Mouse (Mus musculus) MEL (cell line): ENCODE measurements around the gene Ccdc194. TPM values are rescaled to one million over a fixed set of nuclear protein-coding genes. Genes with fewer than 3 reads are reported as not detected.

Experiments
- DNase-seq: peaks from one replicate; pipeline ENCODE4 v3.0.0; 2011; ENCODE audit warnings: low read depth, low spot score
- H3K27ac ChIP-seq: 2 replicates; pipeline ENCODE4 v1.5.1; 2012; ENCODE audit warnings: low read depth, mild to moderate bottlenecking, control low read depth, low read length, moderate library complexity; ENCODE audit not compliant: control insufficient read depth
- H3K27me3 ChIP-seq, 2 experiments: fragments of 150-350 bp in 1 of 2; sonication (generic) in 1 of 2; 2 replicates each; pipeline ENCODE4 v1.6.1; 2012; ENCODE audit warnings: low read length in 2 of 2, mild to moderate bottlenecking in 2 of 2, improper control_type of control experiment in 1 of 2, moderate library complexity in 1 of 2; ENCODE audit not compliant: insufficient read depth in 2 of 2, control insufficient read depth in 1 of 2
- H3K36me3 ChIP-seq, 2 experiments: 2 replicates each; pipeline ENCODE4 v1.6.1; 2012 to 2014; ENCODE audit warnings: low read length in 2 of 2, improper control_type of control experiment in 1 of 2, inconsistent platforms in 1 of 2, mild to moderate bottlenecking in 1 of 2; ENCODE audit not compliant: insufficient read depth in 2 of 2, control insufficient read depth in 1 of 2
- H3K4me1 ChIP-seq, 2 experiments: fragments of 150-350 bp in 1 of 2; sonication (generic) in 1 of 2; 2 replicates each; pipeline ENCODE4 v1.6.1; 2012; ENCODE audit warnings: low read length in 2 of 2, improper control_type of control experiment in 1 of 2, mild to moderate bottlenecking in 1 of 2; ENCODE audit not compliant: insufficient read depth in 2 of 2, control insufficient read depth in 1 of 2
- H3K4me3 ChIP-seq, 2 experiments: fragments of 150-350 bp in 1 of 2; sonication (generic) in 1 of 2; 2 replicates each; pipeline ENCODE4 v1.5.1; 2012; ENCODE audit warnings: low read depth in 2 of 2, low read length in 2 of 2, mild to moderate bottlenecking in 2 of 2, moderate library complexity in 2 of 2, control low read depth in 1 of 2, improper control_type of control experiment in 1 of 2; ENCODE audit not compliant: control insufficient read depth in 1 of 2, insufficient read depth in 1 of 2
- H3K79me2 ChIP-seq: 2 replicates; pipeline ENCODE4 v1.6.1; 2012; ENCODE audit warnings: mild to moderate bottlenecking, low read length, moderate library complexity; ENCODE audit not compliant: control insufficient read depth, poor library complexity, insufficient read depth
- H3K9ac ChIP-seq: 2 replicates; pipeline ENCODE4 v1.6.1; 2012; ENCODE audit warnings: low read depth, mild to moderate bottlenecking, control low read depth, low read length, moderate library complexity; ENCODE audit not compliant: control insufficient read depth, poor library complexity, severe bottlenecking
- H3K9me3 ChIP-seq: fragments of 150-350 bp; sonication (generic); replicated peaks from 2 replicates; pipeline ENCODE4 v1.6.1; 2012; ENCODE audit warnings: mild to moderate bottlenecking, low read length, improper control_type of control experiment, moderate library complexity; ENCODE audit not compliant: insufficient read depth
- BHLHE40 ChIP-seq: IDR thresholded peaks from 2 replicates; pipeline ENCODE4 v1.6.1; 2012; ENCODE audit warnings: low read depth, mild to moderate bottlenecking, inconsistent platforms, low read length, improper control_type of control experiment, borderline replicate concordance
- CHD2 ChIP-seq: IDR thresholded peaks from 2 replicates; pipeline ENCODE4 v1.6.1; 2011; ENCODE audit warnings: low read length, improper control_type of control experiment
- CTCF ChIP-seq, 3 experiments: IDR thresholded peaks in 2 of 3; conservative IDR thresholded peaks in 1 of 3; 2 replicates each; pipeline ENCODE4 v1.5.1; 2011 to 2012; ENCODE audit warnings: low read length in 3 of 3, low read depth in 2 of 3, mild to moderate bottlenecking in 2 of 3, improper control_type of control experiment in 1 of 3, inconsistent platforms in 1 of 3, mixed read lengths in 1 of 3, moderate library complexity in 1 of 3; ENCODE audit not compliant: control insufficient read depth in 1 of 3, insufficient read depth in 1 of 3, poor library complexity in 1 of 3, severe bottlenecking in 1 of 3
- ELF1 ChIP-seq: IDR thresholded peaks from 2 replicates; pipeline ENCODE4 v1.6.1; 2014; ENCODE audit warnings: low read depth, mild to moderate bottlenecking, inconsistent platforms, low read length, improper control_type of control experiment, moderate library complexity
- EP300 ChIP-seq, 2 experiments: IDR thresholded peaks; 2 replicates each; pipeline ENCODE4 v1.6.1; 2011; ENCODE audit warnings: improper control_type of control experiment in 2 of 2, low read length in 2 of 2, low read depth in 1 of 2, mild to moderate bottlenecking in 1 of 2
- ETS1 ChIP-seq: IDR thresholded peaks from 2 replicates; pipeline ENCODE4 v1.6.1; 2012; ENCODE audit warnings: low read depth, mild to moderate bottlenecking, inconsistent platforms, low read length, improper control_type of control experiment, moderate library complexity
- HCFC1 ChIP-seq: IDR thresholded peaks from 2 replicates; pipeline ENCODE4 v1.6.1; 2012; ENCODE audit warnings: low read depth, mild to moderate bottlenecking, inconsistent platforms, low read length, improper control_type of control experiment, moderate library complexity
- JUND ChIP-seq: IDR thresholded peaks from 2 replicates; pipeline ENCODE4 v1.6.1; 2011; ENCODE audit warnings: low read depth, mild to moderate bottlenecking, improper control_type of control experiment, low read length
- MAX ChIP-seq: IDR thresholded peaks from 2 replicates; pipeline ENCODE4 v1.6.1; 2011; ENCODE audit warnings: low read length, improper control_type of control experiment
- MAZ ChIP-seq: IDR thresholded peaks from 2 replicates; pipeline ENCODE4 v1.6.1; 2012; ENCODE audit warnings: low read depth, mild to moderate bottlenecking, inconsistent platforms, low read length, improper control_type of control experiment
- MEF2A ChIP-seq: IDR thresholded peaks from 2 replicates; pipeline ENCODE4 v1.6.1; 2014; ENCODE audit warnings: low read depth, mild to moderate bottlenecking, inconsistent platforms, low read length, improper control_type of control experiment; ENCODE audit not compliant: poor library complexity, insufficient replicate concordance, severe bottlenecking; ENCODE audit errors: extremely low read depth
- MXI1 ChIP-seq: IDR thresholded peaks from 2 replicates; pipeline ENCODE4 v1.6.1; 2011; ENCODE audit warnings: mild to moderate bottlenecking, low read depth, low read length, improper control_type of control experiment
- MYC ChIP-seq: IDR thresholded peaks from 2 replicates; pipeline ENCODE4 v1.6.1; 2011; ENCODE audit warnings: low read depth, mild to moderate bottlenecking, low read length, improper control_type of control experiment, moderate library complexity
- NELFE ChIP-seq: IDR thresholded peaks from 2 replicates; pipeline ENCODE4 v1.6.1; 2011; ENCODE audit warnings: low read depth, low read length, improper control_type of control experiment
- NRF1 ChIP-seq: IDR thresholded peaks from 2 replicates; pipeline ENCODE4 v1.6.1; 2014; ENCODE audit warnings: low read depth, mild to moderate bottlenecking, inconsistent platforms, low read length, improper control_type of control experiment, moderate library complexity; ENCODE audit not compliant: poor library complexity, insufficient read depth, severe bottlenecking
- POLR2A ChIP-seq, 2 experiments: IDR thresholded peaks; 2 replicates each; pipeline ENCODE4 v1.6.1; 2011 to 2012; ENCODE audit warnings: low read length in 2 of 2, mild to moderate bottlenecking in 2 of 2, control low read depth in 1 of 2, improper control_type of control experiment in 1 of 2, low read depth in 1 of 2, moderate library complexity in 1 of 2; ENCODE audit not compliant: control insufficient read depth in 1 of 2, insufficient read depth in 1 of 2, poor library complexity in 1 of 2
- POLR2AphosphoS2 ChIP-seq: IDR thresholded peaks from 2 replicates; pipeline ENCODE4 v1.6.1; 2011; ENCODE audit warnings: low read length, improper control_type of control experiment
- SIN3A ChIP-seq: IDR thresholded peaks from 2 replicates; pipeline ENCODE4 v1.6.1; 2012; ENCODE audit warnings: low read length, improper control_type of control experiment, inconsistent platforms
- TAL1 ChIP-seq: IDR thresholded peaks from 2 replicates; pipeline ENCODE4 v1.6.1; 2012; ENCODE audit warnings: mild to moderate bottlenecking, inconsistent platforms, low read length, moderate library complexity, mixed read lengths
- TBP ChIP-seq: IDR thresholded peaks from 2 replicates; pipeline ENCODE4 v1.8.0; 2011; ENCODE audit warnings: low read depth, low read length, improper control_type of control experiment
- TCF12 ChIP-seq: IDR thresholded peaks from 2 replicates; pipeline ENCODE4 v1.6.1; 2014; ENCODE audit warnings: low read depth, mild to moderate bottlenecking, inconsistent platforms, low read length, improper control_type of control experiment, moderate library complexity
- USF1 ChIP-seq: IDR thresholded peaks from 2 replicates; pipeline ENCODE4 v1.6.1; 2014; ENCODE audit warnings: low read depth, mild to moderate bottlenecking, inconsistent platforms, low read length, improper control_type of control experiment, moderate library complexity
- USF2 ChIP-seq, 2 experiments: IDR thresholded peaks; 2 replicates each; pipeline ENCODE4 v1.6.1; 2011 to 2012; ENCODE audit warnings: improper control_type of control experiment in 2 of 2, low read length in 2 of 2, borderline replicate concordance in 1 of 2, inconsistent platforms in 1 of 2, low read depth in 1 of 2, mild to moderate bottlenecking in 1 of 2; ENCODE audit not compliant: insufficient read depth in 1 of 2
- ZC3H11A ChIP-seq: IDR thresholded peaks from 2 replicates; pipeline ENCODE4 v1.6.1; 2012; ENCODE audit warnings: low read depth, mild to moderate bottlenecking, inconsistent platforms, low read length, improper control_type of control experiment
- ZMIZ1 ChIP-seq: IDR thresholded peaks from 2 replicates; pipeline ENCODE4 v1.6.1; 2012; ENCODE audit warnings: low read depth, mild to moderate bottlenecking, inconsistent platforms, low read length, improper control_type of control experiment, moderate library complexity
- ZNF384 ChIP-seq: IDR thresholded peaks from 2 replicates; pipeline ENCODE4 v1.6.1; 2012; ENCODE audit warnings: low read depth, mild to moderate bottlenecking, inconsistent platforms, low read length, improper control_type of control experiment
- polyA plus RNA-seq, 2 experiments: library from polyadenylated mRNA; stranded (reverse) in 1 of 2; unstranded in 1 of 2; fragments of >175 nt in 1 of 2; fragments of >200 nt in 1 of 2; gene quantifications; 2 replicates each; pipeline versions ENCODE4 v1.2.1 to v1.2.4; 2012; ENCODE audit warnings: low replicate concordance in 2 of 2, low read depth in 1 of 2; ENCODE audit not compliant: insufficient read length in 2 of 2, insufficient read depth in 1 of 2, missing spikeins in 1 of 2
- total RNA-seq: library from RNA; depleted of rRNA; stranded (reverse); fragments of 300-350 nt; gene quantifications from 2 replicates; pipeline ENCODE4 v1.2.3, GENCODE M21; 2012

Ccdc194 gene
- total and polyA plus RNA-seq, 3 experiments, result not detected

DNA sequence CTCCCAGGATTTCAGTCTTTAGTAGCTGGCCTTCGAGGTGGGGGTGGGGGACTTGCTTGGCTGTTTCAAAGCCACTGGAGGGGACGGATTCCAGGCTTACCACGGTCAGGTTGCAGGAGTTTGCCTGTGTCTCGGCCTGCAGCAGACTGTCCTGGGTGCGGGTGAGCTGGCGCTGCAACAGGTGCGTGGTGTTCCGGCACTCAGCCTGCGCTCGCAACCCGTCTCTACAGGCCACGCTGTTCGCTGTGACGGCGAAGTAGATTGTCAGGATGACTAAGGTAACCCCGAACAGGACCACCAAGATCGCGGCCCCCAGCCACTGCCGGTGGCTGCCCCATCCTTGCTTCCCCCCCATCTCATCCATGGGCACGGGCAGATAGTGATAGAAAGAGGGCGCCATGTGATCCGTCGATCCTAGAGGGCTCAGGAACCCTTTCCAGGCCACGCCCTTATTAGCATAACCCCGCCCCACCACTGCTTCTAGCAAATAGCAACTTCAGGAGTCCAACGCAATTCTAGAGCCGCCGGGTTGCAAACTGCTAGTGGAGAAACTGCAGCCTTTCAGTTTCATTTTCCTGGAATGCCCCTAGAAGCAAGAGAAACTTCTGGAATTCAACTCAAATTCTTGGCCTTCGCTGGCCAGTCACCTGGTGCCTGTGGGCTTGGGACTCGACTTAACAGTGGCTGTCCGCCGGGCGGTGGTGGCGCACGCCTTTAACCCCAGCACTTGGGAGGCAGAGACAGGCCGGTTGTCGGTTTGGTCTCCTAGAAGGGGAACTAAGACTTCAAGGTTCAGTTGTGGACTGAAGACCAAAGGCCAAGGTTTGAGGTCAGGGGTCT lies 11.7 kb upstream of the Ccdc194 start, which contains the start of gene Bst2:
TSS of gene Bst2 (minus strand) at position 429 of the 840 bp plus-strand sequence.
- Histone ChIP-seq H3K36me3 (peaks cover 0 to 7% of the 10 kb centered on the region in 2 experiments; a peak in 2 of 4 replicates), H3K27ac (peak within 1 kb of the TSS; percentile 62), H3K9ac (peak within 1 kb of the TSS; percentile 74), H3K4me1 (peaks cover 2 to 11% of the 10 kb centered on the region in 2 experiments; a peak in 2 of 4 replicates), H3K27me3 (no peaks in the 10 kb centered on the region), H3K9me3 (no peaks in the 10 kb centered on the region), H3K79me2 (peaks cover 1% of the 10 kb centered on the region), H3K4me3 (peak within 1 kb of the TSS; percentile 66 to 87)
- TF ChIP-seq ETS1, result peak; percentile 77
- no peak for TF ChIP-seq TAL1
- TF ChIP-seq ZMIZ1, result peak; percentile 51
- peak; percentile 10 to 22; a peak in 1 of 4 replicates for TF ChIP-seq EP300 (IDR thresholded peaks at IDR 0.05; ENCODE audit: low read depth in 1 of 2, low read length in 2 of 2)
- peak; percentile 82 for TF ChIP-seq MYC
- TF ChIP-seq JUND, result no peak
- TF ChIP-seq USF1, result peak; percentile 85
- TF ChIP-seq SIN3A, result peak; percentile 77; the same call in 1 of the 2 replicates
- peak; percentile 76 for TF ChIP-seq HCFC1
- TF ChIP-seq ZC3H11A, result 0 out of 2 replicates have a peak, but pooled peaks have one; percentile 13
- 0 out of 4 replicates have a peak, but pooled peaks of 1 of the 2 experiments have one; percentile 24 for TF ChIP-seq USF2 (IDR thresholded peaks at IDR 0.05; ENCODE audit: borderline replicate concordance in 1 of 2, insufficient read depth in 1 of 2, low read depth in 1 of 2, low read length in 2 of 2)
- TF ChIP-seq CHD2, result no peak
- peak; percentile 20; the same call in 1 of the 2 replicates for TF ChIP-seq TCF12
- TF ChIP-seq CTCF (IDR thresholded peaks at IDR 0.05 in 2 of 3, conservative IDR thresholded peaks at IDR 0.05 in 1 of 3; ENCODE audit: control insufficient read depth in 1 of 3, insufficient read depth in 1 of 3, low read depth in 2 of 3, low read length in 3 of 3, poor library complexity in 1 of 3, severe bottlenecking in 1 of 3), result peak in 2 of 3 experiments; percentile 7 to 16; a peak in 1 of 6 replicates
- no peak for TF ChIP-seq MEF2A
- 0 out of 2 replicates have a peak, but pooled peaks have one; percentile 45 for TF ChIP-seq ELF1
- 0 out of 2 replicates have a peak, but pooled peaks have one; percentile 30 for TF ChIP-seq MAZ
- no peak for TF ChIP-seq BHLHE40
- TF ChIP-seq ZNF384, result no peak
- peak; percentile 76; the same call in 1 of the 2 replicates for TF ChIP-seq POLR2AphosphoS2
- TF ChIP-seq NELFE, result peak; percentile 72
- peak; percentile 90 for TF ChIP-seq MAX
- 0 out of 2 replicates have a peak, but pooled peaks have one; percentile 8 for TF ChIP-seq NRF1
- TF ChIP-seq POLR2A (IDR thresholded peaks at IDR 0.05; ENCODE audit: control insufficient read depth in 1 of 2, insufficient read depth in 1 of 2, low read depth in 1 of 2, low read length in 2 of 2, poor library complexity in 1 of 2), result peak; percentile 74 to 80; a peak in 3 of 4 replicates
- peak; percentile 74; the same call in 1 of the 2 replicates for TF ChIP-seq TBP
- peak; percentile 94 for TF ChIP-seq MXI1
- DNase-seq, result peak; percentile 98
